Mouse (Mus musculus) intestine, postnatal 0 days (tissue): Measurements from ENCODE around the gene Wrb. TPM values are rescaled to one million over a fixed set of nuclear protein-coding genes. Genes with fewer than 3 reads are reported as not detected.

Experiments used
- ATAC-seq: fragments of 200-750 bp; cut with Nextera tagmentation; 2 replicates; pipeline ENCODE4 v1.8.0; 2017; ENCODE audit warnings: mild to moderate bottlenecking, moderate TSS enrichment, moderate library complexity
- H3K27ac ChIP-seq: fragments of 300-500 bp; sonication (generic); 2 replicates; pipeline ENCODE4 v1.5.1; 2014; ENCODE audit warnings: mild to moderate bottlenecking, low read depth, low read length, moderate library complexity
- H3K27me3 ChIP-seq: fragments of 300-500 bp; sonication (generic); replicated peaks from 2 replicates; pipeline ENCODE4 v1.6.1; 2014; ENCODE audit warnings: low read length, mixed read lengths; ENCODE audit not compliant: control insufficient read depth, insufficient read depth
- H3K36me3 ChIP-seq: fragments of 300-500 bp; sonication (generic); 2 replicates; pipeline ENCODE4 v1.6.1; 2014; ENCODE audit warnings: mild to moderate bottlenecking, moderate library complexity; ENCODE audit not compliant: control insufficient read depth, insufficient read depth
- H3K4me1 ChIP-seq: fragments of 300-500 bp; sonication (generic); replicated peaks from 2 replicates; pipeline ENCODE4 v1.6.1; 2014; ENCODE audit warnings: antibody characterized with exemption, low read length, mixed read lengths; ENCODE audit not compliant: control insufficient read depth, insufficient read depth
- H3K4me2 ChIP-seq: fragments of 300-500 bp; sonication (generic); replicated peaks from 2 replicates; pipeline ENCODE4 v1.6.1; 2014; ENCODE audit warnings: low read depth, mild to moderate bottlenecking, moderate library complexity
- H3K4me3 ChIP-seq: fragments of 300-500 bp; sonication (generic); 2 replicates; pipeline ENCODE4 v1.5.1; 2014; ENCODE audit warnings: low read depth, low read length
- H3K9ac ChIP-seq: fragments of 300-500 bp; sonication (generic); 2 replicates; pipeline ENCODE4 v1.6.1; 2014; ENCODE audit warnings: mild to moderate bottlenecking, low read depth, low read length
- H3K9me3 ChIP-seq: fragments of 300-500 bp; sonication (generic); 2 replicates; pipeline ENCODE4 v1.6.1; 2016; ENCODE audit warnings: mixed run types; ENCODE audit not compliant: control insufficient read depth
- CTCF ChIP-seq: sonication (generic); IDR thresholded peaks from 2 replicates; pipeline ENCODE4 v1.5.1; 2016; ENCODE audit warnings: low read depth, mild to moderate bottlenecking, control low read depth, antibody characterized with exemption, moderate library complexity
- WGBS: fragments of 180-500 bp; shearing (Covaris S2); extraction: QIAGEN DNeasy Blood & Tissue Kit; methylation state at CpG from one replicate; pipeline ENCODE4 v1.1.7; 2014; 5-methylcytosine and 5-hydroxymethylcytosine counted together
- polyA plus RNA-seq: library from polyadenylated mRNA; unstranded; fragments of >200 nt; fragmentation: Nextera tagmentation; extraction: Ambion mirVana; gene quantifications from 2 replicates; pipeline ENCODE4 v1.2.1, GENCODE M21; 2015

Gene Wrb
- polyA plus RNA-seq, 1 experiment from 2014 or later, result 18.5 TPM

DNA sequence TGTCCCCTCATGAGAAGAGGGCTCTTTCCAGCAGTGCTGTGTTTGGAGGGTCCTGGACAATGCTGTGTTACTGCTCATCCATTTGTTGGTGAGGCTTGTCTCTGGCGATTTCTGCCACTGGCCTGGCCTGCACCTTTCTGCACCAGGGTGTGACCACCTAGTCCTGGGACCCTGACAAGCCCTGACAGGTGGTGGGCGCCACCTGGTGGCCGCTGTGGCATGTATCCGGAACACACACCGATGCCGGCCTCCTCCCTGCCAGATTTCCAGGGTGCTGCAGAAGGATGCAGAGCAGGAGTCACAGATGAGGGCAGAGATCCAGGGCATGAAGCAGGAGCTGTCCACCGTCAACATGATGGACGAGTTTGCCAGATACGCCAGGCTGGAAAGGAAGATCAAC is 6.3 kb downstream of the Wrb start:
- Histone ChIP-seq H3K4me2 (0 out of 2 replicates have a peak overlapping the region, but pooled peaks have one; percentile 17), H3K27ac (0 out of 2 replicates have a peak overlapping the region, but pooled peaks have one; percentile 28)

DNA sequence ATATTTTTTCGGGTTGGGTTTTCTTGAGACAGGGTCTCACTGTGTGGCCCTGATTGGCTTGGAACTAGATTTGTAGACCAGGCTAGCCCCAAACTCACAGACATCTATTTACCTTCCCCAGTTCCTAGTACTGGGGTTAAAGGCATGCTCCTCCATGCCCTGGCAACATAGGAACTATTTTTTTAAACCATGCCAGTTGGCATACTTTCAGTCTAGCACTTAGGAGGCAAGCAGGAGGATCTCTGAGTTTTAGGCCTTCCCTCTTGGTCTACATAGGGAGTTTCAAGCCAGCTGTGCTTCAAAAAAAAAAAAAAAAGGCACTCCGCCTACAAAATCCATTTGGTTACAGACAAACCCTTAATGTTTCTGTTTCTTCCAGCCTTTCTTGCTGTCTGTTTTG is 9.3 kb downstream of the Wrb start:
- no peak for ATAC-seq

More for the DNA sequence above, 6.3 kb downstream of the Wrb start:
- peak; percentile 97 for TF ChIP-seq CTCF
- no peaks in the 10 kb centered on the region for H3K9me3 ChIP-seq
- H3K4me3 ChIP-seq, result no peak overlapping the region
- no peaks in the 10 kb centered on the region for H3K27me3 ChIP-seq
- WGBS, result 15% methylated on average over 9 of the region's 9 CpGs
- no peak overlapping the region for H3K9ac ChIP-seq
- peaks cover 14% of the 10 kb centered on the region; the same call in 1 of the 2 replicates for H3K36me3 ChIP-seq
- ATAC-seq, result peak; percentile 41; the same call in 1 of the 2 replicates
- H3K4me1 ChIP-seq, result no peaks in the 10 kb centered on the region

DNA sequence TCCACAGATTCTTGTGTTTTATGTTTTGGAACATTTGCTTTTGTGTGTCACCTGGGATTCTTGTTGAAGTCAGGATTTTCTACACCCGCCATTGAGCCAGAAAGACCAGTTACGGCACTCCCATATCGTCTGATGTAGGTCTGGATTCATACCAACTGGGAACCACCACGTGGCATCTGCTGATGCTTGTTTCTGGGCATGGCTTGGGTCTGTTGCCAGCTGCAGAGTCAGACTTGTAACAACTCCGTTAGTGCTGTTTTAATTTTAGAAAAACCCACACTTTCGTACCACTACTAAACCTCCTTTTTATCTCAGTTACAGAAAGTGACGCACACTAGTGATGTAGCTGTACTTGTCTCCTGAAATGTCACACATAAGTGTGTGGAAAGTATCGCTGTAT is 10.8 kb downstream of the Wrb start:
- WGBS, result 93% methylated on average over 8 of the region's 8 CpGs
- Histone ChIP-seq H3K4me3 (no peak overlapping the region), H3K9ac (no peak overlapping the region), H3K4me1 (no peaks in the 10 kb centered on the region), H3K36me3 (peaks cover 10% of the 10 kb centered on the region; the same call in 1 of the 2 replicates), H3K9me3 (no peaks in the 10 kb centered on the region), H3K27ac (no peak overlapping the region), H3K27me3 (no peaks in the 10 kb centered on the region), H3K4me2 (no peak overlapping the region)
- no peak for TF ChIP-seq CTCF
- no peak for ATAC-seq

More for the DNA sequence above, 9.3 kb downstream of the Wrb start:
- H3K9me3 ChIP-seq, result no peaks in the 10 kb centered on the region
- H3K9ac ChIP-seq, result no peak overlapping the region
- WGBS, result 94% methylated on average over 2 of the region's 2 CpGs
- peaks cover 10% of the 10 kb centered on the region; the same call in 1 of the 2 replicates for H3K36me3 ChIP-seq
- H3K4me2 ChIP-seq, result no peak overlapping the region
- H3K4me3 ChIP-seq, result no peak overlapping the region
- H3K27me3 ChIP-seq, result no peaks in the 10 kb centered on the region
- H3K4me1 ChIP-seq, result no peaks in the 10 kb centered on the region
- H3K27ac ChIP-seq, result no peak overlapping the region
- no peak for TF ChIP-seq CTCF

DNA sequence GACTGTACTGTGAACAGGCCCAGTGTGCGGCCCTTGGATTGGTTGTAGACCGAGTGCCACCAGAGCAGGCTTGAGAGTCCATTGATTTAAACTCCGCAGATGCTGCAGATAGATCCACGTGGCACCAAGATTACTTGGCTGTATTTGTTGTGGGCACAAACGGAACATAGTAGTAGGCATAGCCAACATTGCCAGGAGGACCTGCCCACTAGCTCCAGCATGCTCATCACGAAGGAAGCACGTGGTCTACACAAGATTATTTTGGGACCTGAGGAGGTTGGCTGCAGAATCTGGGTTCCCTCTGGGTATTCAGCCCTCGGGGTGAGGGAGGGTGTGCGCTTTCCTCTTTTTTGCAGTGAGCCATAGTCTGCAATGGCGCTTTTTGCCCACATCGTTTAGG is 12.0 kb downstream of the Wrb start:
- no peaks in the 10 kb centered on the region for H3K27me3 ChIP-seq
- no peak overlapping the region for H3K27ac ChIP-seq
- H3K4me1 ChIP-seq, result no peaks in the 10 kb centered on the region
- TF ChIP-seq CTCF, result no peak
- no peak overlapping the region for H3K4me2 ChIP-seq
- no peak for ATAC-seq
- peaks cover 10% of the 10 kb centered on the region; the same call in 1 of the 2 replicates for H3K36me3 ChIP-seq
- 91% methylated on average over 11 of the region's 11 CpGs for WGBS
- H3K9me3 ChIP-seq, result no peaks in the 10 kb centered on the region
- H3K9ac ChIP-seq, result no peak overlapping the region
- no peak overlapping the region for H3K4me3 ChIP-seq

DNA sequence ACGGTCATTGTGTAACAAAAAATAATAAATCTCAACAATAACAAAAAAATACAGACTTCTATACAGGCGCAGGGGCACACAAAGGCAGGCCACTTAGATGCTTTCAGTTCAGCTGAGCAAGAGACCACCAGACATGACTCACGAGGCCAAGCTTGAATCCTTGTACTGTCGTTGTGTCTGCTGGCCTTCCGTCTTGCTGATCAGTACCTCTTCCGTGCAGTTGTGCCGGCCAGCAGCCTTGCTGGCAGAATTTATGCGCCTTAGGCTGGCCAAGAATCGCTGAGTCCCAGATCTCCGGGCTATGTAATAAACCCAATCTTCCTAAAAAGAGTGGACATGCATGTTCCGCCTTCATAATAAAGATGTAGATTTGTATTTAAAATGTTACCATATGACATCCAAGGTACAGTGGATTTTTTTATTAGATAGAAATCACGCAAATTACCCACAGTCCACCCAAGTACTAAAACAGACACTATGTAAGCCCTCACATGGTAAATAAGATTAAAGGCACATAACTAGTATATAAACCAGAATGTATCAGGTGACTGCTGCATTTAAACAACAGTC is 13.4 kb downstream of the Wrb start:
- WGBS, result 66% methylated on average over 12 of the region's 12 CpGs
- no peak for ATAC-seq
- H3K27ac ChIP-seq, result 0 out of 2 replicates have a peak overlapping the region, but pooled peaks have one; percentile 64

DNA sequence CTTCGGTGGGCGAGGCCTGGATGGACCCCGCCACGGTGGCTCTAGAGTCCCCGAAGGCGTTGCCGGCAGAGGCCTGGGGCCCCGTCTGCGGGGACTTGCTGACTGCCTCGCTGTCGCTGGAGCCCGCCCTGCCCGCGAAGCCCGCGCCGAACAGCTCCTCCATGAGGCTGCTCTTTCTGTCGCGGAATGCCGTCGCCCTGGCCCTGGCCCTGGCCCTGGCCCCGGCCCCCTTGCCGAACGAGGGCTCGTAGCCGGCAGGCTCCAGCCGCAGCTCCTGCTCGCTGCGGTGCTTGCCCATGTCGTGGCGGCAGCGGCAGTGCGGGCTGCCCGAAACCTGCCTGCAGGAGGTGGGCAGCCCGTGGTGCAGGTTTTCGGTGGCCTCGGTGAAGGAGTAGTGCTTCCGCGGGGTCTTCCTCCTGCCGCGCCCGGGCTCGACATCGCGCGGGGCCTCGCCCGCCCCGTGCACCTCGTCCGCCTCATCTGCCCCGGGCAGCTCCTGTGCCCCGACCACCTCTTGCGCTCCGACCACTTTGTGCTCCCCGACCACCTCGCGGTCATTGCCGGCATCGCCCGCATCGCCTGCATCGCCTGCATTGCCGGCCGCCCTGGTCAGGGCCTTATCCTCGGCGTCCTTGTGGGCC is 14.0 kb downstream of the Wrb start:
- no peaks in the 10 kb centered on the region for H3K4me1 ChIP-seq
- no peaks in the 10 kb centered on the region for H3K9me3 ChIP-seq
- H3K36me3 ChIP-seq, result no peaks in the 10 kb centered on the region; the same call in 1 of the 2 replicates
- H3K27me3 ChIP-seq, result no peaks in the 10 kb centered on the region
- 1% methylated on average over 67 of the region's 67 CpGs for WGBS
- ATAC-seq, result peak; percentile 76
- TF ChIP-seq CTCF, result peak; percentile 70
- H3K4me2 ChIP-seq, result peak overlapping the region; percentile 100
- peak overlapping the region; percentile 81 for H3K9ac ChIP-seq
- peak overlapping the region; percentile 59 for H3K4me3 ChIP-seq
- H3K27ac ChIP-seq, result peak overlapping the region; percentile 64; the same call in 1 of the 2 replicates

More for the DNA sequence above, 13.4 kb downstream of the Wrb start:
- no peaks in the 10 kb centered on the region for H3K9me3 ChIP-seq
- no peak for TF ChIP-seq CTCF
- H3K4me3 ChIP-seq, result peak overlapping the region; percentile 59
- H3K27me3 ChIP-seq, result no peaks in the 10 kb centered on the region
- H3K9ac ChIP-seq, result peak overlapping the region; percentile 81
- H3K4me1 ChIP-seq, result no peaks in the 10 kb centered on the region
- peak overlapping the region; percentile 100 for H3K4me2 ChIP-seq
- peaks cover 2% of the 10 kb centered on the region; the same call in 1 of the 2 replicates for H3K36me3 ChIP-seq
